Comparison of ENCODE assay signal across 10 mouse cellular contexts in the genomic region with DNA sequence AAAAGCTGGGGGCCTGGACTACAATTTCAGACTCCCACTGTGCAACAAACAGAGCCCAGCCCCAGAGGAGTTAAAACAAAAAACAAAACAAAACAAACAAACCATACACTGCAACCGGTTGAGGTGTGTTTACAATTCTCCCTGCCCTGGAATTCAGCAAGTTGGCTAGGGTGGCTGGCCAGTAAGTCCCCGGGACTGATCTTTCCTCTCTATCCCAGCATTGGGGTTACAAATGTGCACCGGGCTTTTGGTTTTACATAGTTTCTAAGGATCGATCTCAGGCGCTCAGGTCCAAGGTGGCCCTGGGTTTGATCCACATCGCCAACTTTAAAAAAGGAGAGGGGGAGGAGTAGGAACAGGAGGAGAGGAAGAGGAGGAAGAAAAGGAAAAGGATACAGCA. TPM values are rescaled to one million over a fixed set of nuclear protein-coding genes. Genes with fewer than 3 reads are reported as not detected.
DNase-seq lines count a peak whose midpoint lies in the region; ATAC-seq lines count a peak whose summit lies in the region.
"Had no signal": no experiment of that assay in that cellular context is flagged by ENCODE, and none has a peak within 500 bp of the region (broad histone marks: within the 10 kb centered on the region; RNA-seq: fewer than 3 reads in every experiment).

No protein-coding gene starts in this region.

- H3K9ac ChIP-seq in intestine, embryonic 14.5 days (ENCODE audit: low read length) = no peak overlapping the region
- no peak overlapping the region for H3K9ac ChIP-seq in intestine, embryonic 16.5 days (ENCODE audit: low read depth, low read length)
- no peak overlapping the region for H3K9ac ChIP-seq in embryonic facial prominence, embryonic 14.5 days (ENCODE audit: low read depth, low read length)
- H3K9ac ChIP-seq in limb, embryonic 11.5 days (ENCODE audit: low read length) = no peak overlapping the region
- no peak overlapping the region for H3K9ac ChIP-seq in midbrain, embryonic 14.5 days (replicated peaks; ENCODE audit: low read length)

- WGBS in intestine, embryonic 14.5 days = 27% methylated on average over 6 of the region's 6 CpGs
- WGBS in intestine, embryonic 16.5 days = 31% methylated on average over 6 of the region's 6 CpGs
- 33% methylated on average over 6 of the region's 6 CpGs for WGBS in embryonic facial prominence, embryonic 14.5 days
- 27% methylated on average over 6 of the region's 6 CpGs for WGBS in limb, embryonic 11.5 days
- 27% methylated on average over 6 of the region's 6 CpGs for WGBS in midbrain, embryonic 14.5 days

- H3K4me3 ChIP-seq in intestine, embryonic 14.5 days (ENCODE audit: low read depth, low read length) = 0 out of 2 replicates have a peak overlapping the region, but pooled peaks have one; percentile 44
- H3K4me3 ChIP-seq in intestine, embryonic 16.5 days (ENCODE audit: low read length) = no peak overlapping the region
- no peak overlapping the region for H3K4me3 ChIP-seq in embryonic facial prominence, embryonic 14.5 days (ENCODE audit: low read depth, low read length)
- H3K4me3 ChIP-seq in limb, embryonic 11.5 days (ENCODE audit: low read depth, low read length) = no peak overlapping the region
- H3K4me3 ChIP-seq in midbrain, embryonic 14.5 days (replicated peaks; ENCODE audit: low read depth, low read length) = no peak overlapping the region

- H3K36me3 ChIP-seq in intestine, embryonic 14.5 days (ENCODE audit: control insufficient read depth, insufficient read depth, low read length) = no peaks in the 10 kb centered on the region
- no peaks in the 10 kb centered on the region for H3K36me3 ChIP-seq in intestine, embryonic 16.5 days (ENCODE audit: control insufficient read depth, insufficient read depth, low read length)
- H3K36me3 ChIP-seq in embryonic facial prominence, embryonic 14.5 days (ENCODE audit: control insufficient read depth, insufficient read depth, low read length) = no peaks in the 10 kb centered on the region
- no peaks in the 10 kb centered on the region for H3K36me3 ChIP-seq in limb, embryonic 11.5 days (ENCODE audit: control insufficient read depth, insufficient read depth, low read length)
- H3K36me3 ChIP-seq in midbrain, embryonic 14.5 days (ENCODE audit: control insufficient read depth, insufficient read depth, low read length) = no peaks in the 10 kb centered on the region

- peak overlapping the region; percentile 88 for H3K4me2 ChIP-seq in intestine, embryonic 14.5 days (ENCODE audit: low read length)
- no peak overlapping the region for H3K4me2 ChIP-seq in intestine, embryonic 16.5 days (ENCODE audit: low read depth, low read length)
- H3K4me2 ChIP-seq in embryonic facial prominence, embryonic 14.5 days (ENCODE audit: low read depth, low read length) = peak overlapping the region; percentile 93; the same call in 1 of the 2 replicates
- H3K4me2 ChIP-seq in limb, embryonic 11.5 days (ENCODE audit: low read depth, severe bottlenecking) = no peak overlapping the region; the same call in 1 of the 2 replicates
- peak overlapping the region; percentile 73; the same call in 1 of the 2 replicates for H3K4me2 ChIP-seq in midbrain, embryonic 14.5 days (ENCODE audit: low read length)

- ATAC-seq in intestine, embryonic 14.5 days (replicated peaks; ENCODE audit: low FRiP score, low TSS enrichment, low read depth) = no peak
- ATAC-seq in intestine, embryonic 16.5 days = no peak
- ATAC-seq in embryonic facial prominence, embryonic 14.5 days (ENCODE audit: low read depth) = no peak
- ATAC-seq in limb, embryonic 11.5 days (ENCODE audit: insufficient number of reproducible peaks, low FRiP score, low TSS enrichment, low read depth) = no peak
- ATAC-seq in midbrain, embryonic 14.5 days (ENCODE audit: low FRiP score, low TSS enrichment) = no peak

- H3K4me1 ChIP-seq in intestine, embryonic 14.5 days (replicated peaks; ENCODE audit: control insufficient read depth, insufficient read depth, low read length) = no peaks in the 10 kb centered on the region
- no peaks in the 10 kb centered on the region for H3K4me1 ChIP-seq in intestine, embryonic 16.5 days (ENCODE audit: control insufficient read depth, insufficient read depth, low read length)
- no peaks in the 10 kb centered on the region for H3K4me1 ChIP-seq in embryonic facial prominence, embryonic 14.5 days (ENCODE audit: control insufficient read depth, insufficient read depth, low read length)
- H3K4me1 ChIP-seq in limb, embryonic 11.5 days (ENCODE audit: control insufficient read depth, insufficient read depth, low read length) = no peaks in the 10 kb centered on the region
- 0 out of 2 replicates have a peak, but pooled peaks cover 4% of the 10 kb centered on the region for H3K4me1 ChIP-seq in midbrain, embryonic 14.5 days (ENCODE audit: control insufficient read depth, insufficient read depth, low read length)

- no peaks in the 10 kb centered on the region for H3K27me3 ChIP-seq in intestine, embryonic 14.5 days (replicated peaks; ENCODE audit: control insufficient read depth, insufficient read depth, low read length)
- H3K27me3 ChIP-seq in intestine, embryonic 16.5 days (replicated peaks; ENCODE audit: control insufficient read depth, insufficient read depth, low read length) = no peaks in the 10 kb centered on the region
- no peaks in the 10 kb centered on the region for H3K27me3 ChIP-seq in embryonic facial prominence, embryonic 14.5 days (replicated peaks; ENCODE audit: control insufficient read depth, insufficient read depth, low read length)
- no peaks in the 10 kb centered on the region for H3K27me3 ChIP-seq in limb, embryonic 11.5 days (ENCODE audit: control insufficient read depth, insufficient read depth, low read length)
- H3K27me3 ChIP-seq in midbrain, embryonic 14.5 days (ENCODE audit: control insufficient read depth, insufficient read depth, low read length) = no peaks in the 10 kb centered on the region

- no peaks in the 10 kb centered on the region for H3K9me3 ChIP-seq in intestine, embryonic 14.5 days (ENCODE audit: control insufficient read depth, low read length)
- H3K9me3 ChIP-seq in intestine, embryonic 16.5 days (ENCODE audit: control insufficient read depth, low read length) = no peaks in the 10 kb centered on the region
- no peaks in the 10 kb centered on the region for H3K9me3 ChIP-seq in embryonic facial prominence, embryonic 14.5 days (ENCODE audit: control insufficient read depth, low read length)
- no peaks in the 10 kb centered on the region for H3K9me3 ChIP-seq in limb, embryonic 11.5 days (ENCODE audit: control insufficient read depth, low read length)
- no peaks in the 10 kb centered on the region for H3K9me3 ChIP-seq in midbrain, embryonic 14.5 days (ENCODE audit: control insufficient read depth, low read length)

- no peak for DNase-seq in intestine, embryonic 14.5 days (ENCODE audit: low spot score)
- DNase-seq in embryonic facial prominence, embryonic 14.5 days (ENCODE audit: low spot score) = no peak
- DNase-seq in limb, embryonic 11.5 days (ENCODE audit: low spot score) = peak; percentile 21
- no peak for DNase-seq in midbrain, embryonic 14.5 days
- DNase-seq in spleen, postnatal 4 days (ENCODE audit: low spot score in 2 of 2) = no peak
- no peak for DNase-seq in cerebellum, adult 11 months
- no peak for DNase-seq in kidney, adult 8-10 months
- DNase-seq: gastrocnemius, postnatal 14 days; layer of hippocampus, postnatal 36 days had no signal

- H3K27ac ChIP-seq in intestine, embryonic 14.5 days (ENCODE audit: low read depth) = no peak overlapping the region
- H3K27ac ChIP-seq in intestine, embryonic 16.5 days (ENCODE audit: low read length) = no peak overlapping the region
- peak overlapping the region; percentile 92 for H3K27ac ChIP-seq in embryonic facial prominence, embryonic 14.5 days (replicated peaks; ENCODE audit: low read depth, low read length)
- no peak overlapping the region for H3K27ac ChIP-seq in limb, embryonic 11.5 days (replicated peaks; ENCODE audit: low read depth, low read length)
- peak overlapping the region; percentile 93; the same call in 1 of the 2 replicates for H3K27ac ChIP-seq in midbrain, embryonic 14.5 days (replicated peaks; ENCODE audit: low read depth, low read length)

RNA-seq across cellular contexts. Expression of gene Zfp266, which starts 22.3 kb away (rescaled TPM):
- polyA plus RNA-seq in intestine, embryonic 14.5 days (2014; fragmentation: Nextera tagmentation; extraction: Ambion mirVana) = 66.7 and 73.6 TPM in 2 replicates
- polyA plus RNA-seq in intestine, embryonic 16.5 days (2015; fragmentation: Nextera tagmentation; extraction: Ambion mirVana) = 44.1 and 49.3 TPM in 2 replicates
- polyA plus RNA-seq in embryonic facial prominence, embryonic 14.5 days (2014; fragmentation: Nextera tagmentation; extraction: Ambion mirVana) = 80.9 and 90.5 TPM in 2 replicates
- polyA plus RNA-seq in limb, embryonic 11.5 days (2014; fragmentation: Nextera tagmentation; extraction: Ambion mirVana) = 147 and 159 TPM in 2 replicates
- 98.2 and 123 TPM in 2 replicates for polyA plus RNA-seq in midbrain, embryonic 14.5 days (2014; fragmentation: Nextera tagmentation; extraction: Ambion mirVana)

RNA-seq across cellular contexts. Expression of gene Zfp846, which starts 37.6 kb away (rescaled TPM):
- polyA plus RNA-seq in intestine, embryonic 14.5 days (2014; fragmentation: Nextera tagmentation; extraction: Ambion mirVana) = 16.5 and 21.6 TPM in 2 replicates
- polyA plus RNA-seq in intestine, embryonic 16.5 days (2015; fragmentation: Nextera tagmentation; extraction: Ambion mirVana) = 10.7 and 11.7 TPM in 2 replicates
- polyA plus RNA-seq in embryonic facial prominence, embryonic 14.5 days (2014; fragmentation: Nextera tagmentation; extraction: Ambion mirVana) = 12.0 and 14.5 TPM in 2 replicates
- 18.1 and 20.9 TPM in 2 replicates for polyA plus RNA-seq in limb, embryonic 11.5 days (2014; fragmentation: Nextera tagmentation; extraction: Ambion mirVana)
- 55.9 and 56.0 TPM in 2 replicates for polyA plus RNA-seq in midbrain, embryonic 14.5 days (2014; fragmentation: Nextera tagmentation; extraction: Ambion mirVana)

RNA-seq across cellular contexts. Expression of gene Zfp426, which starts 51.0 kb away (rescaled TPM):
- polyA plus RNA-seq in intestine, embryonic 14.5 days (2014; fragmentation: Nextera tagmentation; extraction: Ambion mirVana) = 18.3 and 24.6 TPM in 2 replicates
- 14.2 and 14.4 TPM in 2 replicates for polyA plus RNA-seq in intestine, embryonic 16.5 days (2015; fragmentation: Nextera tagmentation; extraction: Ambion mirVana)
- polyA plus RNA-seq in embryonic facial prominence, embryonic 14.5 days (2014; fragmentation: Nextera tagmentation; extraction: Ambion mirVana) = 25.6 and 26.1 TPM in 2 replicates
- 24.9 and 27.1 TPM in 2 replicates for polyA plus RNA-seq in limb, embryonic 11.5 days (2014; fragmentation: Nextera tagmentation; extraction: Ambion mirVana)
- 30.1 and 39.5 TPM in 2 replicates for polyA plus RNA-seq in midbrain, embryonic 14.5 days (2014; fragmentation: Nextera tagmentation; extraction: Ambion mirVana)

Comparison
In these comparisons a context has a peak if more than half of its experiments do, and no peak if none do; other contexts are left out.
1. H3K4me2 ChIP-seq: peak in intestine, embryonic 14.5 days (single experiment), embryonic facial prominence, embryonic 14.5 days (single experiment) and midbrain, embryonic 14.5 days (single experiment); none in intestine, embryonic 16.5 days (single experiment) and limb, embryonic 11.5 days (single experiment).
2. H3K27ac ChIP-seq: peak in embryonic facial prominence, embryonic 14.5 days (single experiment) and midbrain, embryonic 14.5 days (single experiment); none in intestine, embryonic 14.5 days (single experiment), intestine, embryonic 16.5 days (single experiment) and limb, embryonic 11.5 days (single experiment).